8 mouse cellular contexts compared by ENCODE assay signal in genomic region chr1:135554632-135555260, GRCm38 (mm10). TPM values are rescaled to one million over a fixed set of nuclear protein-coding genes. Genes with fewer than 3 reads are reported as not detected.
A peak's percentile ranks its signal among the peaks of the same experiment; 100 is the strongest.
DNase-seq lines count a peak whose midpoint lies in the region; ATAC-seq and TF ChIP-seq lines count a peak whose summit lies in the region.

No protein-coding gene starts in this region.

- no peaks in the 10 kb centered on the region for H3K27me3 ChIP-seq in kidney, adult 2 months (replicated peaks; ENCODE audit: control insufficient read depth, insufficient read depth, low read length)
- no peaks in the 10 kb centered on the region for H3K27me3 ChIP-seq in embryonic facial prominence, embryonic 11.5 days (ENCODE audit: control insufficient read depth, insufficient read depth, low read length)
- no peaks in the 10 kb centered on the region for H3K27me3 ChIP-seq in intestine, embryonic 14.5 days (replicated peaks; ENCODE audit: control insufficient read depth, insufficient read depth, low read length)
- H3K27me3 ChIP-seq in neural tube, embryonic 13.5 days: no peaks in the 10 kb centered on the region

- H3K9ac ChIP-seq in embryonic facial prominence, embryonic 11.5 days (replicated peaks; ENCODE audit: low read length): no peak overlapping the region
- no peak overlapping the region for H3K9ac ChIP-seq in intestine, embryonic 14.5 days (ENCODE audit: low read length)
- H3K9ac ChIP-seq in neural tube, embryonic 13.5 days: peak overlapping the region; percentile 9; the same call in 1 of the 2 replicates

- H3K27ac ChIP-seq in kidney, adult 2 months (ENCODE audit: insufficient read depth, low read depth, low read length): 0 out of 2 replicates have a peak overlapping the region, but pooled peaks have one; percentile 33
- no peak overlapping the region for H3K27ac ChIP-seq in embryonic facial prominence, embryonic 11.5 days (replicated peaks; ENCODE audit: low read depth, low read length)
- H3K27ac ChIP-seq in intestine, embryonic 14.5 days (ENCODE audit: low read depth): peak overlapping the region; percentile 62; the same call in 1 of the 2 replicates
- peak overlapping the region; percentile 74 for H3K27ac ChIP-seq in neural tube, embryonic 13.5 days (replicated peaks)

- TF ChIP-seq POLR2A in kidney, adult 2 months (IDR thresholded peaks at IDR 0.05; ENCODE audit: low read depth, low read length): no peak

- peak; percentile 50 for DNase-seq in kidney, adult 2 months
- DNase-seq in kidney, adult 11 months: no peak
- DNase-seq in embryonic facial prominence, embryonic 11.5 days (ENCODE audit: low spot score): peak; percentile 64
- no peak for DNase-seq in intestine, embryonic 14.5 days (ENCODE audit: low spot score)
- DNase-seq in adrenal gland, postnatal 25 days: no peak
- DNase-seq in layer of hippocampus, adult 8-10 months (ENCODE audit: low spot score in 2 of 2): no peak
- DNase-seq in frontal cortex, postnatal 14 days (ENCODE audit: low spot score in 2 of 2): no peak

- no peaks in the 10 kb centered on the region for H3K36me3 ChIP-seq in kidney, adult 2 months (ENCODE audit: control insufficient read depth, insufficient read depth, low read length)
- H3K36me3 ChIP-seq in embryonic facial prominence, embryonic 11.5 days (replicated peaks; ENCODE audit: control insufficient read depth, insufficient read depth, low read depth, low read length): no peaks in the 10 kb centered on the region
- H3K36me3 ChIP-seq in intestine, embryonic 14.5 days (ENCODE audit: control insufficient read depth, insufficient read depth, low read length): peaks cover 5% of the 10 kb centered on the region; the same call in 1 of the 2 replicates
- H3K36me3 ChIP-seq in neural tube, embryonic 13.5 days: no peaks in the 10 kb centered on the region

- no peak overlapping the region for H3K4me2 ChIP-seq in embryonic facial prominence, embryonic 11.5 days (ENCODE audit: low read depth, low read length)
- H3K4me2 ChIP-seq in intestine, embryonic 14.5 days (ENCODE audit: low read length): 0 out of 2 replicates have a peak overlapping the region, but pooled peaks have one; percentile 11
- peak overlapping the region; percentile 1; the same call in 1 of the 2 replicates for H3K4me2 ChIP-seq in neural tube, embryonic 13.5 days

- H3K4me1 ChIP-seq in kidney, adult 2 months (ENCODE audit: control insufficient read depth, insufficient read depth, low read length): no peaks in the 10 kb centered on the region
- peaks cover 4% of the 10 kb centered on the region; the same call in 1 of the 2 replicates for H3K4me1 ChIP-seq in embryonic facial prominence, embryonic 11.5 days (ENCODE audit: control insufficient read depth, insufficient read depth, low read length)
- peaks cover 21% of the 10 kb centered on the region for H3K4me1 ChIP-seq in intestine, embryonic 14.5 days (replicated peaks; ENCODE audit: control insufficient read depth, insufficient read depth, low read length)
- H3K4me1 ChIP-seq in neural tube, embryonic 13.5 days (replicated peaks): peaks cover 89% of the 10 kb centered on the region

- 39% methylated on average over 17 of the region's 17 CpGs for WGBS in kidney, adult 2 months
- WGBS in embryonic facial prominence, embryonic 11.5 days: 22% methylated on average over 17 of the region's 17 CpGs
- 18% methylated on average over 17 of the region's 17 CpGs for WGBS in intestine, embryonic 14.5 days
- 8% methylated on average over 17 of the region's 17 CpGs for WGBS in neural tube, embryonic 13.5 days

- TF ChIP-seq CTCF in kidney, adult 2 months (conservative IDR thresholded peaks at IDR 0.05; ENCODE audit: insufficient read depth, insufficient read length, low read depth, low read length): no peak

- H3K9me3 ChIP-seq in embryonic facial prominence, embryonic 11.5 days (replicated peaks; ENCODE audit: control insufficient read depth, low read length): no peaks in the 10 kb centered on the region
- H3K9me3 ChIP-seq in intestine, embryonic 14.5 days (ENCODE audit: control insufficient read depth, low read length): no peaks in the 10 kb centered on the region
- H3K9me3 ChIP-seq in neural tube, embryonic 13.5 days: no peaks in the 10 kb centered on the region

- ATAC-seq in embryonic facial prominence, embryonic 11.5 days (replicated peaks; ENCODE audit: insufficient number of reproducible peaks, low FRiP score, low TSS enrichment, low read depth): no peak
- ATAC-seq in intestine, embryonic 14.5 days (replicated peaks; ENCODE audit: low FRiP score, low TSS enrichment, low read depth): no peak
- 0 out of 2 replicates have a peak, but pooled peaks have one; percentile 6 for ATAC-seq in neural tube, embryonic 13.5 days (ENCODE audit: low read depth)

- H3K4me3 ChIP-seq in kidney, adult 2 months (ENCODE audit: insufficient read depth, low read depth, low read length): no peak overlapping the region
- H3K4me3 ChIP-seq in embryonic facial prominence, embryonic 11.5 days (ENCODE audit: low read depth, low read length): no peak overlapping the region
- no peak overlapping the region for H3K4me3 ChIP-seq in intestine, embryonic 14.5 days (ENCODE audit: low read depth, low read length)
- no peak overlapping the region for H3K4me3 ChIP-seq in neural tube, embryonic 13.5 days

RNA-seq across cellular contexts. Expression of gene Nav1, which starts 52.3 kb away (rescaled TPM):
- polyA plus RNA-seq in kidney, adult 2 months (2012; rRNA removed): 6.0 and 7.1 TPM in 2 replicates
- polyA plus RNA-seq in embryonic facial prominence, embryonic 11.5 days (2014; fragmentation: Nextera tagmentation; extraction: Ambion mirVana): 11.9 and 13.4 TPM in 2 replicates
- polyA plus RNA-seq in intestine, embryonic 14.5 days (2014; fragmentation: Nextera tagmentation; extraction: Ambion mirVana): 21.2 and 23.7 TPM in 2 replicates
- 34.9 and 38.6 TPM in 2 replicates for polyA plus RNA-seq in neural tube, embryonic 13.5 days (2015; fragmentation: Nextera tagmentation; extraction: Ambion mirVana)
- total RNA-seq in adrenal gland, postnatal 25 days (2021): 16.4 and 20.0 TPM in 2 replicates
- 10 to 100 TPM; 55.8 to 63.3 (median 59.9) TPM for total RNA-seq in layer of hippocampus, adult 8-10 months (2022)

Comparison
In these comparisons a context has a peak if more than half of its experiments do, and no peak if none do; other contexts are left out.
1. DNase-seq: peak in kidney, adult 2 months (single experiment) and embryonic facial prominence, embryonic 11.5 days (single experiment); none in kidney, adult 11 months (single experiment), intestine, embryonic 14.5 days (single experiment), adrenal gland, postnatal 25 days (single experiment), layer of hippocampus, adult 8-10 months (0 of 2) and frontal cortex, postnatal 14 days (0 of 2).